Mouse (Mus musculus): ENCODE data around the gene Hrh2. TPM values are rescaled to one million over a fixed set of nuclear protein-coding genes. Genes with fewer than 3 reads are reported as not detected.

Hrh2 gene
- polyA plus RNA-seq, 1 experiment, result not detected

GRCm38 (mm10) chr13:54173941-54174340, 18.0 kb upstream of the Hrh2 start:
- Histone ChIP-seq H3K4me3 (ENCODE audit: insufficient read depth, low read length) (no peak overlapping the region), H3K27ac (ENCODE audit: insufficient read depth, low read length) (no peak overlapping the region), H3K4me1 (ENCODE audit: control insufficient read depth, insufficient read depth, low read length) (no peaks in the 10 kb centered on the region)
- no peak for TF ChIP-seq POLR2A (IDR thresholded peaks at IDR 0.05; ENCODE audit: low read depth, low read length)
- TF ChIP-seq CTCF (IDR thresholded peaks at IDR 0.05; ENCODE audit: borderline replicate concordance, insufficient read depth, low read length), result no peak

- H3K4me1 ChIP-seq (ENCODE audit: control insufficient read depth, insufficient read depth, low read length), result no peaks in the 10 kb centered on the region
- no peak overlapping the region for H3K4me3 ChIP-seq (ENCODE audit: insufficient read depth, low read length)
- TF ChIP-seq POLR2A (IDR thresholded peaks at IDR 0.05; ENCODE audit: low read depth, low read length) (no peak), CTCF (IDR thresholded peaks at IDR 0.05; ENCODE audit: borderline replicate concordance, insufficient read depth, low read length) (no peak)
- H3K27ac ChIP-seq (ENCODE audit: insufficient read depth, low read length), result no peak overlapping the region
These were observed 17.2 kb upstream of the Hrh2 start for GRCm38 (mm10) chr13:54174703-54175102.

GRCm38 (mm10) chr13:54175426-54175825, 16.5 kb upstream of the Hrh2 start:
- H3K4me3 ChIP-seq (ENCODE audit: insufficient read depth, low read length), result no peak overlapping the region
- H3K4me1 ChIP-seq (ENCODE audit: control insufficient read depth, insufficient read depth, low read length), result no peaks in the 10 kb centered on the region
- no peak overlapping the region for H3K27ac ChIP-seq (ENCODE audit: insufficient read depth, low read length)
- TF ChIP-seq POLR2A (IDR thresholded peaks at IDR 0.05; ENCODE audit: low read depth, low read length) (no peak), CTCF (IDR thresholded peaks at IDR 0.05; ENCODE audit: borderline replicate concordance, insufficient read depth, low read length) (no peak)

- TF ChIP-seq POLR2A (IDR thresholded peaks at IDR 0.05; ENCODE audit: low read depth, low read length), result no peak
- H3K27ac ChIP-seq (ENCODE audit: insufficient read depth, low read length), result no peak overlapping the region
- no peaks in the 10 kb centered on the region for H3K4me1 ChIP-seq (ENCODE audit: control insufficient read depth, insufficient read depth, low read length)
- no peak overlapping the region for H3K4me3 ChIP-seq (ENCODE audit: insufficient read depth, low read length)
These were observed 15.4 kb upstream of the Hrh2 start for GRCm38 (mm10) chr13:54176406-54177020.

- no peak for TF ChIP-seq POLR2A (IDR thresholded peaks at IDR 0.05; ENCODE audit: low read depth, low read length)
- no peak for TF ChIP-seq CTCF (IDR thresholded peaks at IDR 0.05; ENCODE audit: borderline replicate concordance, insufficient read depth, low read length)
- H3K27ac ChIP-seq (ENCODE audit: insufficient read depth, low read length), result no peak overlapping the region
- no peaks in the 10 kb centered on the region for H3K4me1 ChIP-seq (ENCODE audit: control insufficient read depth, insufficient read depth, low read length)
- no peak overlapping the region for H3K4me3 ChIP-seq (ENCODE audit: insufficient read depth, low read length)
These were observed 14.6 kb upstream of the Hrh2 start for GRCm38 (mm10) chr13:54177346-54177745.

- TF ChIP-seq CTCF (IDR thresholded peaks at IDR 0.05; ENCODE audit: borderline replicate concordance, insufficient read depth, low read length), result no peak
- TF ChIP-seq POLR2A (IDR thresholded peaks at IDR 0.05; ENCODE audit: low read depth, low read length), result no peak
- Histone ChIP-seq H3K4me3 (ENCODE audit: insufficient read depth, low read length) (no peak overlapping the region), H3K27ac (ENCODE audit: insufficient read depth, low read length) (no peak overlapping the region), H3K4me1 (ENCODE audit: control insufficient read depth, insufficient read depth, low read length) (no peaks in the 10 kb centered on the region)
These were observed 13.3 kb upstream of the Hrh2 start for GRCm38 (mm10) chr13:54178647-54179046.

GRCm38 (mm10) chr13:54179971-54180370, 12.0 kb upstream of the Hrh2 start:
- Histone ChIP-seq H3K4me1 (ENCODE audit: control insufficient read depth, insufficient read depth, low read length) (no peaks in the 10 kb centered on the region), H3K27ac (ENCODE audit: insufficient read depth, low read length) (no peak overlapping the region), H3K4me3 (ENCODE audit: insufficient read depth, low read length) (no peak overlapping the region)
- TF ChIP-seq POLR2A (IDR thresholded peaks at IDR 0.05; ENCODE audit: low read depth, low read length) (no peak), CTCF (IDR thresholded peaks at IDR 0.05; ENCODE audit: borderline replicate concordance, insufficient read depth, low read length) (no peak)

GRCm38 (mm10) chr13:54180461-54180860, 11.5 kb upstream of the Hrh2 start:
- Histone ChIP-seq H3K4me3 (ENCODE audit: insufficient read depth, low read length) (no peak overlapping the region), H3K4me1 (ENCODE audit: control insufficient read depth, insufficient read depth, low read length) (no peaks in the 10 kb centered on the region), H3K27ac (ENCODE audit: insufficient read depth, low read length) (no peak overlapping the region)
- TF ChIP-seq CTCF (IDR thresholded peaks at IDR 0.05; ENCODE audit: borderline replicate concordance, insufficient read depth, low read length), result no peak
- no peak for TF ChIP-seq POLR2A (IDR thresholded peaks at IDR 0.05; ENCODE audit: low read depth, low read length)

GRCm38 (mm10) chr13:54181318-54181717, 10.6 kb upstream of the Hrh2 start:
- no peaks in the 10 kb centered on the region for H3K4me1 ChIP-seq (ENCODE audit: control insufficient read depth, insufficient read depth, low read length)

GRCm38 (mm10) chr13:54181947-54182346, 10.0 kb upstream of the Hrh2 start:
- TF ChIP-seq CTCF (IDR thresholded peaks at IDR 0.05; ENCODE audit: borderline replicate concordance, insufficient read depth, low read length) (no peak), POLR2A (IDR thresholded peaks at IDR 0.05; ENCODE audit: low read depth, low read length) (no peak)
- Histone ChIP-seq H3K27ac (ENCODE audit: insufficient read depth, low read length) (no peak overlapping the region), H3K4me1 (ENCODE audit: control insufficient read depth, insufficient read depth, low read length) (no peaks in the 10 kb centered on the region), H3K4me3 (ENCODE audit: insufficient read depth, low read length) (no peak overlapping the region)

More at GRCm38 (mm10) chr13:54181318-54181717, 10.6 kb upstream of the Hrh2 start:
- no peak overlapping the region for H3K27ac ChIP-seq (ENCODE audit: insufficient read depth, low read length)
- TF ChIP-seq POLR2A (IDR thresholded peaks at IDR 0.05; ENCODE audit: low read depth, low read length) (no peak), CTCF (IDR thresholded peaks at IDR 0.05; ENCODE audit: borderline replicate concordance, insufficient read depth, low read length) (no peak)
- no peak overlapping the region for H3K4me3 ChIP-seq (ENCODE audit: insufficient read depth, low read length)
